Mouse (Mus musculus): ENCODE results near the gene Zfp180.
A peak's percentile ranks its signal among the peaks of the same experiment; 100 is the strongest.
"Not testable (repeated sequence)": the region's sequence is repeated elsewhere in the genome, so short reads cannot be mapped to it uniquely, and the experiment has no call there.

Zfp180 gene

DNA sequence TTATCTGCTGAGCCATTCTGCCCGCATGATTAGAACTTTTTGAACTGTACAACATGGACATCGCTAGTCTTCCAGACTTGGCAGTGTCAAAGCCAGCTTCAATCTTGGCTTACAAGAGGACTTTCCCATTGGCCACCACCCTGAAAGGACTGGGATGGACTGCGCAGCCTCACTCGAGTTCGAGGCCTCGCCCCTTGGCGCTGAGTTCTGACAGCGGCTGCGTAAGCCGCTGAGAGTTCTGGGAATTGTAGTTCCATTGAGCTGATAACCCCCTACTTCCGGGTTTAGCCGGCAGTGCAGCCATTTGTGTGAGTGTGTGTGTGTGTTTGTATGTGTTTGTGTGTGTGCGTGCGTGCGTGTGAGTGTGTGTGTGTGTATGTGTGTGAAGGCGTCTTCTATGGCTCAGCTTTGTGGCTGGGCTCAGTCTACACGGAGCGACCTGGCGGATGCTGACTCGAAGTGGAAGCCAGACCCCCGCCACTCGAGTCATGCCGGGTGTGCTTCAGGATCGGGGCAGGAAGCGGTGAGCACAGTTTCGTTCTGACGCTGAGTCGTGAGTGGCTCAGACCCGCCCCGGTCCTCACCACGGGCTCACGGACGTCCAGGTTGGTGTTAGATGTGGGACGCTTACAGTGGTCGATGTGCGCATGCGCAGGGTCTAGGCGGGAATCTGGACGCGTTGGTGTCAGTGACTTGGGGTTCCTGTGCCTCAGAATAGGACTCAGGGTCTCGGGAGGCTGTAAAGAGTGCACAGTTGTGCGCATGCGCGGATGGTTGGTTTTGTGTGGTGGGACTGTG, at the start of gene Zfp180:
Gene Zfp180, plus strand, starts transcription at position 291 of the 798 bp plus-strand sequence.
- DNase-seq (ENCODE audit: low read depth, low spot score): peak; percentile 94

DNA sequence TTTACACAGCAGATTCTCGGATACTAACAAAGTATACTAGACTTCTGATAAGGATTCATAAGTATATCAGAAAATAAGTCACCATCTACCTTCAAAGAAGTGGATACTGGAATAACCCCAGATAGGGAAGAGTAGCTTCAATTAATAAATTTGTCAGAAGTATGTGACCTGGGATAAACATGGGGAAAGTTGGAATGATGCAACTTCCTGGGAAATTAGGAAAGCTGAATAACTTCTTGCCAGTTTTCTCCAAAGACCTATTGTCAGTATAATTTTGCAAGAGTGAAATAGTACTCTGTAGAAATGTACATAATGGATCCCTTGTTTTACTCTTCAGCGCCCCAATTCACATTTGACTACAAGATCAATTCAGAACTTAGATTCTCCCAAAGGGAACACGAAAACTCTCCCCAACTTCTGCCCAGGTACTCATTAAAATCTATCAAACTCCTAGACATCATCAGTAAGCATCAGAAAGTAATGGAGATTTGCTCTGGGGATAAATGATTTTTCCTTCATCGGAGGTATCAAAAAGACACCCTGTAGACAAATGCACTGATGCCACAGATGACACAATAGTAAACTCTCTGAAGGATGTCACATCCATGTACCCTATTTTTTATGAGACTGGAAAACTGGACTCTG, 28.9 kb upstream of the Zfp180 start, which contains the start of gene Vmn1r183:
Gene Vmn1r183, plus strand, starts transcription at position 595 of the 645 bp plus-strand sequence.
- no peak for DNase-seq (ENCODE audit: low read depth, low spot score)

DNA sequence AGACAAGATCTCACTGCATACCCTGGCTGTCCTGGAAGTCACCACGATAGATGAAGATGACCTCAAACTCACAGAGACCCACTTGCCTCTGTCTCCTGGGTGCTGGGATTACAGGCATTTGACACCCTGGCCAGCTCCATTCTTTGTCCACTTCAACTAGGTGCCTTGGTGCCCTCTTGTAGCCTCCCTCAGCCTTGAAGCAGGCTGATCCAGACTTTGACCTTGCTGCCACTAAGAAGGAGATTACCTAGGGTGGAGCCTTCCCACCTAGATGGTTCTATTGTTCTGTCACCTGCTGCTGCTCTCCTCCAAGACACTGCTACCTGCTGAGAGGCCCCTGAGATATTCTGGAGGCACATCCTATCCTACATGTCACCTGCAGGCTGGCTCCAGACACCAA, 7.3 kb upstream of the Zfp180 start:
- not testable (repeated sequence) for DNase-seq (ENCODE audit: low read depth, low spot score)

DNA sequence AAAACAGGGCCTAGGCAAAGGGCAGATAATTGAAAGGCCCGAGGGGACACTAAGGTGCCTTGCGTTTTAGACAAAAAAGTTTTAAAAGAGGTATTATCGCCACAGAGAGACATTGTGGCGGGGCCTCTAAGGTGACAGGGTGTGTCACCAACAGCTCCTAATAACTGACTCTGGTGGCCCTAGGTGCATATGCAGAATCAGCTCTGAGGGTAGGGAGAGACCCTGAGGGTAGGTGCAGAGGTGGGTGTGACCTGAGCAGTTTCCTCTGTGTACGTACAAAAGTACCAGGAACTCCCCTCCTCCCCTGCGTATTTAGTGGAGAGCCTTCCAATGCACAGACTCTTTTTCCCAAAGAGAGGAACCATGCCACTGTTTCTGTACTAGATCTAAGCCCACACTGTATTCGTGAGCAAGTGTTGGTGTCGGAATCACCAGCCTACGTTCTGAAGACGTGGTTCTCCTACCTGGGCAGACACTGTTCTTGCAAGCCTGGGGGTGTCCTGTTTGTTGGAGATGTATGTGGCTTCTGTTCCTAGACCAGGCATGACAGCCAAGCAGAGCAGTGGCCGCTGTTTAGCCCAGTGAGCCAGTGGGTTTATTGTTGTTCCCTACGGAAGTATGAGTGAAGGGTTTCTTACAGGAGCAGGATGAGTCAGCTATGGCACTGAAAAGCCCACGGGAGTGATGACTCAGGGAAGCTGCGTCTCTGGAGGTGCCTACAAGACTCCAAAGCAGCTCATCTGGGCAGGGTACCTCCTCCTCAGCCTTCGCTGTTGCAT, 922 bp downstream of the Zfp180 start:
- DNase-seq (ENCODE audit: low read depth, low spot score): no peak

DNA sequence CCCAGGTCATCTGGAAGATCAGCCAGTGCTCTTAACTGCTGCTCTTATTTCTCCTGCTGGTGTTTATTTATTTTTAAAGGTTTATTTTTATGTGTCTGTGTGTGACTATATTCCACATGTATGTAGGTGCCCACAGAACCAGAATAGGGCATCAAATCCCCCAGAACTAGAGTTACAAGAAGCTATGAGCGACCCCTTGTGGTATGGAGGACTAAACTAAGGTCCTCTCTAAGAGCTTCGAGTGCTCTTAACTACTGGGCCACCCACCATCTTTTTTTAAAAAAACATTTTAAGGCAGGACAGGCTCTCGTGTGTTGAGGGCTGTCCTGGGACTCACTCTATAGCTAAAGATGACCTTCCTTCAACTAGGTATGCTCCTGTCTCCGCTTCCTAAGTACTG, 5.1 kb downstream of the Zfp180 start:
- DNase-seq (ENCODE audit: low read depth, low spot score): no peak

DNA sequence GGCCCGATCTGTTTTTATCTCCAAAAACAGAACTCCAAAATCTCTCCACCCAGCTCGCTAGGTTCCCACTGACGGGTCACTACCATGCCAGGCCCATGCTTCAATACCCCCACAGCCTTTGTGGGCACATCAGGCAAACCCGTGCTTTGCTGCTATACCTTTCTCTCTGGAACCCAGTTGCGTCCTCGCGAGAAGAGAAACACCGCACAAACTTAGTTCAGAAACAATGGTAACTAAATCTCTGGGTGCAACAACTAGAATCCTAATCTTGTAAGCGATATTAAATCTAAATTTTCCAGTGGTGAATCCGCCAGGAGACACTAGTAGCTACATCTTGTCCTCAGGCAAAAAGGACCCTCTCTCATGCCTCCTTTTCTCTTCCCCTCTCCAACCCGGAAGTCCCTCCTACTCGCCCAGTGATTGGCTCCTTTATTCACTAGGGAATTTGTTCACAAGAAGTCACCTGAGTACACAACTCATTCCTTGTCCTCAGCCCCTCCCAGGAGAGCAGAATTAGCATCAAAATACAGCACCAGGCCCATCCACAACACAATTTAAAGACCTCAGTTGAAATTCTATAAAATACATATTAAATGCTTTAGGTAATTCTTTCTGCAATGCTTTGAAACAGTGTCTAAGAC, 5.9 kb downstream of the Zfp180 start:
- DNase-seq (ENCODE audit: low read depth, low spot score): no peak

DNA sequence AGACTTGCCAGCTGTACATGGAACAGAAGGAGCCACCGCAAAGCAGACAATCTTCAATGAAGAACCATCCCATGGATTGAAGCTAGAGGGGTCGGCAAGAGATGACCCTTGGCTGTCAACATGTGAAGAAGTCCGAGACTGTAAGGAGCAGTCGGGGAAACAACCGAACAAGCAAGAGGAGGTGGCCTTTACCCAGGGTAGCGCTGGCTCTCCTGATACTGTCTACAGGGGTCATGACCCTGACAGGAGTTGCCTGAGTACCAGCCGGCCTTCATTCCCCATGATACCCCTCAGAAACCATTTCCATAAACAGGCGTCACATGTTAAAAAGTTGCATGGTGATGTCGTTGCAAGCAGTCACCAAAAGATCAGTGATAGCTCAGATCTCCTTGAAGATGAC, 22.7 kb downstream of the Zfp180 start:
- DNase-seq (ENCODE audit: low read depth, low spot score): no peak

DNA sequence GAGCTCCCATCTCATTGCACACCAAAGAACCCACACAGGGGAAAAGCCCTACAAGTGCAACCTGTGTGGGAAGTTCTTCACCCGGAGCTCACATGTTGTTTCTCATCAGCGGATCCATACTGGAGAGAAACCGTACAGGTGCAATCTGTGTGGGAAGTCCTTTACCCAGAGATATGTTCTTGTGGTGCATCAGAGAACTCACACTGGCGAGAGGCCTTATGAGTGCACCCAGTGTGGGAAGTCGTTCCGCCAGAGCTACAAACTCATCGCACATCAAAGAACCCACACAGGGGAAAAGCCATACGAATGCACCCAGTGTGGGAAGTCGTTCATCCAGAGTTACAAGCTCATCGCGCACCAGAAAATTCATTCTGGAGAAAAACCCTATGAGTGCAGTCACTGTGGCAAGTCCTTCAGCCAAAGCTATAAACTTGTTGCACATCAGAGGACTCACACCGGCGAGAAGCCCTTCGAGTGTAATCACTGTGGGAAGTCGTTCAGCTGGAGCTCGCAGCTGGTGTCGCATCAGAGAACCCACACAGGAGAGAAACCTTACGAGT, 23.5 kb downstream of the Zfp180 start:
- DNase-seq (ENCODE audit: low read depth, low spot score): no peak

DNA sequence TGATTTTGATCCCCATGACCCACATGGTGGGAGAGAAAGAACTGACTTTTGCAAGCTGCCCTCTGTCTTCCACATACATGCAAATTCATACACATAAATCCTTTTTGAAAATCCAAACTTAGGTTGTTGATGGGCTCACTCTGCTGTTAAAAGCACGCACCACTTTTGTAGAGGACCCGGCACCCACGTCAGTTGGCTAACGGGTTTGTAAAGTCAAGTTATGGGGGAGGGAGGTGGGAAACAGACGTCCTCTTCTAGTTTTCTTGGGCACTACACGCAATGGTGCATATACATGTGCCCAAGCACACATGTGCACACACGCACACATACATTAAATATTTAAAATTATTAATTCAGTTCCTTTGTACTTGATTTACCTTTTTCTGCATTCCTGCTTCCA, 29.1 kb downstream of the Zfp180 start:
- DNase-seq (ENCODE audit: low read depth, low spot score): no peak

DNA sequence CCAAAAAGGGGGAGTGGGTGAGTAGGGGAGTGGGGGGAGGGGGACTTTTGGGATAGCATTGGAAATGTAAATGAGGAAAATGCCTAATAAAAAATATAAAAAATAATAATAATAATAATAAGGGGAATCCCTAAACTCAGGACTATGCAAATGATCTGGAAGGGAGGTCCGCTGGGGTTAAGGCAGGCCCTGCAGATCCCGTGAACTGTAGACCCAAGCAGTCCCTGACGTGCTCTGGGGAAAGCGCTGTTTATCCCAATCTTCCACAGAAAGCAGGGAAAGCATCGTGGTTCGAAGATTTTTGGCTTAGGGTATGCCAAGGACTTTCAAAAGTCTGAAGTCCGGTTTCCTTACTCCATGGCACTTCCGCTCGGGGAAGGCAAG, 30.0 kb downstream of the Zfp180 start:
- no peak for DNase-seq (ENCODE audit: low read depth, low spot score)

DNA sequence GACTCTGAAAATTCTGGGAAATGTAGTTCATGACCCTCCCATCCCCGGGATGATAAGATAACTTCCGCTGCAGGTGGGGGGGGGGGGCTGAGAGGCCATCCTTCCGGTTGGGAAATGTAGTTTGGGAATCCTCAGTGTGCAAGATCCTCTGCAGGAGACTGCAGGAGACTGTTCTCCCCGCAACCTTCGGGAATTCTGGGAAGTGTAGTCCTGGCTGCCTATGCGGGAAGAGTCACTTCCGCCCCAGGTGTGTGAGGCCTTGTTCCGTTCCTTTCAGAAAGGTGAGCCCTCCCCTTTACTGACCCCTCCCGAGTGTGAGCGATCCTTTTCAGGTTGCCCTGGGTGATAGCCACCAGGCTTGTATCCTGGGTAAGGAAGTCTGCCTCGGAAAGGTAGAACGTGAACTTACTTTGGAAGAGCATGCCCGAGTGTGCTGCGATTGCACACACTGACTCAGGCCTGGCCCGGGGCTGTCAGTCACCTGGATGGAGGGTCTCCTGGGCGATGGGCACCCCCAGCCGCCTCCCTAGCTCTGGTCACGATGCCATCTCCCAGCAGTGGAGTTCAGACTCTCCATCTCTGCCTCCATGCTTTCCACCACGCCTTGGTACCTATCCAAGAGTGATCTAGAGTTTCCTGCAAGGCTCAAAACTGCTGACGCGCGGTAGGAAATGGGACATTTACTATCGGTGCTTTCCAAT, 30.6 kb downstream of the Zfp180 start, which contains the start of gene Zfp112:
Gene Zfp112, plus strand, starts transcription at position 159 of the 701 bp plus-strand sequence.
- peak; percentile 78 for DNase-seq (ENCODE audit: low read depth, low spot score)

DNA sequence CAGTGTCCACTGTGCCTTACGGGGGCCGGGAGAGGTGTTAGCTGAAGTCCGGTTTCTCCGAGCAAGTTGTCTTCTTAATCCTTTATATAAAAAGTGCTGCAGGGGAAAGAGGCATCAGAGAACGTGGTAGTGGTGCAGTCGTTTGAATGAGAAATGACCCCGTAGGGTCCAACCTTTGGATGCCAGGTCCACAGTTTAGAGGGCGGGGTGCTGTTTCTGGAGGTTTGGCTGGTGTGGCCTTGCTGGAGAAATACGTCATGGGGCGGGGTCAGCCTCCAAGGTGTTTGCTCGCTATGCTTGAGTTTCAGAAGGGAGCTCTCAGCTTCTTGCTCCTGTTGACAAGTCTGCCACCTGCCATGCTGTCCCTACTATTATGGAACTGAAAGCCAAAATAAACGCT, 31.3 kb downstream of the Zfp180 start:
- DNase-seq (ENCODE audit: low read depth, low spot score): no peak

DNA sequence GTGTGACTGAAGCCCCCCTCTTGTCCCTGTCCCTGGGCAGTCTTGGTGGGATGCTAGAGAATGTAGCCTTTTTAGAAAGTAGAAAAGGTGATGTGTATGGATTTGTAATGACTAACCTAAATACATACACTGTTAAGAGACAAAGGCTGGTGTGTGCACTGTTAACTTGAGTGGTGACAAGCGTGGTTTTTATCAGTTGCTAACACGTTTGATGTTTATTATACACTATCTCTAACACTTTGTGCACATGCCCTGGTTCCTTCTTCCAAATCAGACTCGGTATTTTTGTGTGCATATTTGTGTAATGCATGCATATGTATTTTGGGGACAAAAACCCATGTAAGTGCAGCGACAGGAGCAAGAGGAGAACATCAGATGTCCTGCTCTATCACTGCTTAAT, 34.9 kb downstream of the Zfp180 start:
- no peak for DNase-seq (ENCODE audit: low read depth, low spot score)

DNA sequence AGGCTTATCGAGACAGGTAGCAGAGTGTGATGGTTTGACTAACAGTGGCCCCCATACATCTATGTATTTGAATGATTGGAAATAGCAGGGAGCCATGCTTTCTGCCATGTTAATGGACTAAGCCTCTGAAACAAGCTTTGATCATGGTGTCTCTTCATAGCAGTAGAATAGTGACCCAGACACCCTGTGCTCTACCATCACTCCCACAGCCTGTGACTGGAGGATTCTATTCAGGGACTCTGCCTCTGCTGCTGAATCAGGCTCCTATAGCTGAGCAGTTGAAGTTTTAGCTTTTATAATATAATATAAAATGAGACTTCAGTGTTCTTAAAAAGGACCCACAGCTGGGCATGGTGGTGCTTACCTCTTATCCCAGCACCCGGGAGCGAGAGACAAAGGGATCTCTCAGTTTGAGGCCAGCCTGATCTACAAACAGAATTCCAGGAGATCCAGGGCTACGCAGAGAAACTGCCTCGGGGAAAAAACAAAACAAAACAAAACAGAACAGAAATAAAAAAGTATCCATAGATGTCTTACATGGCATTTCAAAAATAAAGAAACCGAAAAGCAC, 51.8 kb downstream of the Zfp180 start:
- DNase-seq (ENCODE audit: low read depth, low spot score): peak; percentile 0

DNA sequence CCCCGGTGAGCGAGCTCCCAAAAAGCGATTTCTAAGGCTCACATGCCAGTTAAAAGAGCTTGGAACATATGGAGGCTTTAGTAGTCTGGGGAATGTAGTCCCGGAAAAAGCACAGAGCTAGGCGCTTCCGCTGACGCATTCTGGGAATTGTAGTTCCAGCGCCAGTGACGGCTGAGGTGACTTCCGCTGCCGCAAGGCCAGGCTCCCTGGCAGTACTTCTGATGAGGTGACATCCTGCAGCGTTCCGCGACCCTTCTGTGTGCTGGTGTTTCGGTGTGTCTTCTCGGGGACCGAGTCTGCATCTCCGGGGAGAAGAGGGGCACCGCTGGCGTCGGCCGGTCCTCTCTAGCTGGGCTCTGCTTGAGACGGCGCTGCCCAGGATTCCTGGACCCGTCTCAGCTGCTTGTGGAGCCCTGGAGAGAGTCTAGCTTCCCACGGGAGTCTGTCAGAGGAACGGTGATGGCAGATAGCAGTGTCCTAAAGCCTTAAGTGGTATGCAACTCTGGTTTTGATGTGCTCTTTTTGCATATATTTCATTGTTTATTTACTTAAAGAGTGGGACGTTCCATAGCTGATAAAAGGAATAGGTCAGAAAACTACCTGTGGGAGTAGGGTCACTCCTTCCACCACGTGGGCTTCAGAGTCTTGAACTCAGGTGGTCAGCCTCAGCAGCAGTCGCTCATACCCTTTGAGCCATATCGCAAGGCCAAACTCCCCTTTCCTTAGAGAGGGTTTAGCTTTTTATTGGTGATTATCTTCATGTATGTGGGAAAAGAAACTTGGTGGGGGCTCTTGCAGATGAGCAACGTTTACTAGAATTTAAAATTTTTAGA, 52.5 kb downstream of the Zfp180 start, which contains the start of gene Zfp235:
Gene Zfp235, plus strand, starts transcription at position 174 of the 833 bp plus-strand sequence.
- peak; percentile 73 for DNase-seq (ENCODE audit: low read depth, low spot score)

DNA sequence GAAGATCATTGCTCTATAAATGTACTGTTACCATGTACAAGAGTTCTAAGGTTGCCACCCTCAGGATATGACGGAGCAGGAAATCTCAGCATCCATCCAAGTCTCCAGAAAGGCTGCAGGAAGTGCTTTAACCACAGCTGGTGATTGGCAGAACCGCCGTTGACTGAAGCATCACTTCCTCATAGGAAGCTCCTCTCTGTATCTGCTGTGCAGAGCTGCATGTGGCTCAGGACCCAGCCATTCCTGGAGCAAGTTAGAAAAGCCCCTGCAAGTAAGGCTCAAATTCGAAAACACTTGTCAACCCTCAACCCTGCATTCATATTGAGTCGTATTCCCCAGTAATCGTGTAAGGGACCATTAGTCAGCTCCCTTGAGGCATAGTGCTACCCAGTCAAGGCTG, 60.8 kb downstream of the Zfp180 start:
- DNase-seq (ENCODE audit: low read depth, low spot score): no peak

DNA sequence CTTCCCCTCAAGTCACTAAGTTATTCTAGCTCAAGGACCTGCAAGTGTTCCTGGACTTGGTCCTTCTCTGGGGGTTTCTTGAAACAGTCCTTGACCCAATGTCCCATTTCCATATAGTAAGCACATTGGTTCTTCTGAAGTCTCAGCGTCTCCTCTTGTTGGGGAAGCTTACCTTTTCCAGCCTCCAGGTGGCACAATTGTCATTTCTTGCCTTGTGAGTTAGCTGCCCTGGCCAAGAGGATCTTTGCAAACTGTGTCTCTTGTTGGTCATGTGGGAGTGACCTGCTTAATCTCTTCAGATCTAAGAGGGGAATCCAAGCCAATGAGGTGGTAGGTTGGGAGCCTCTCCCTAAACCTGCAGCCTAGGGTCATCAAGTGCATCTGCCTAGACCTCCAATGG, 71.5 kb downstream of the Zfp180 start:
- DNase-seq (ENCODE audit: low read depth, low spot score): no peak
